Mouse (Mus musculus) hematopoietic stem cell, adult 5-6 weeks (primary cell): ENCODE results near the gene Smarcd3. TPM values are rescaled to one million over a fixed set of nuclear protein-coding genes. Genes with fewer than 3 reads are reported as not detected.

Experiments
- ATAC-seq, 2 experiments: fragments of 125-278 bp in 1 of 2; replicated peaks in 1 of 2; 2 replicates each; pipeline ENCODE4 v1.8.0; 2016 to 2017; ENCODE audit warnings: inconsistent platforms in 2 of 2, mild to moderate bottlenecking in 2 of 2, moderate number of reproducible peaks in 2 of 2, low read depth in 1 of 2, moderate TSS enrichment in 1 of 2; ENCODE audit not compliant: low FRiP score in 2 of 2, poor library complexity in 2 of 2, severe bottlenecking in 2 of 2, insufficient read depth in 1 of 2, low TSS enrichment in 1 of 2
- total RNA-seq: library from RNA; stranded (forward); fragments of 172-1452, 232-1000 nt; gene quantifications from 2 replicates; pipeline ENCODE4 v1.2.3, GENCODE M21; 2017

The Smarcd3 gene
- total RNA-seq, 1 experiment from 2014 or later, result 0.40 TPM

- ATAC-seq, result 0 out of 4 replicates have a peak, but pooled peaks of 1 of the 2 experiments have one; percentile 9
Observed at GRCm38 (mm10) chr5:24601911-24602750, 22.1 kb downstream of the Smarcd3 start.

- ATAC-seq, result no peak
Observed at GRCm38 (mm10) chr5:24601071-24601835, 23.0 kb downstream of the Smarcd3 start.

- ATAC-seq, result no peak
Observed at GRCm38 (mm10) chr5:24600236-24600635, 24.0 kb downstream of the Smarcd3 start.

GRCm38 (mm10) chr5:24599137-24599536 lies 25.1 kb downstream of the Smarcd3 start:
- ATAC-seq, result no peak

GRCm38 (mm10) chr5:24598570-24599006 lies 25.6 kb downstream of the Smarcd3 start:
- 0 out of 4 replicates have a peak, but pooled peaks of 1 of the 2 experiments have one; percentile 6 for ATAC-seq

- ATAC-seq, result no peak
Observed at GRCm38 (mm10) chr5:24597901-24598569, 26.2 kb downstream of the Smarcd3 start.

GRCm38 (mm10) chr5:24597221-24597728 lies 26.9 kb downstream of the Smarcd3 start:
- peak; percentile 56 to 68; a peak in 3 of 4 replicates for ATAC-seq

DNA sequence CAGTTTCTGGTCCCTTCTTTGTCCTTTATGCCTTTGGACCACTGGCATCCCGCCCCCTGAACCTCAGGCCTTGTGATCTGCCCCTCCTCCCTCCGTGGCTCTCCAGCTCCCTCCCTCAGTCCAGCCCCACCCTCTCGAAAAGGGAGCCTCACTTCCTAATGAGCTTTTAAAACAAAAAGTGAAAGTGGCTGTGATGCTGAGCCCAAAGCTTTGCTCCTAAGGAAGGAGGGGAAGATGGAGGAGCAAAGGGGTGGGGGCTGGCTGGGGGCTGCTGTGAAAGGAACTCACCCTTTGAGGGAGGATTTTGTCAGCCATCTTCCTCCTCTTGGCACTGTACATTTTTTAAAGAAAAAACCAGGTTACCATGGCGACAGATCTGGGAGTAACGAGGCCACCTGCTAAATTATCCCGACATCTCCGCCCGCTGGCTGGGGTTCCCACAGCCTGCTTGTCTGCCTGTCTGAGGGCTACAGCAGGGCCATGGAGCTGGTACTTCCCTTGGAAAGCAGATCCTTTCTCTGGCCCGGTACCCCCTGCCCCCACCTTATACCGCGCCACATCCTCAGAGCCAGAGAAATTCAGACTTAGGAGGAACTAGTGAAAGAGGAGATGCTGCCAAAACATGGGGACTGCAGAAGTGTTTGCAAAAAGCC lies 27.6 kb downstream of the Smarcd3 start:
- peak; percentile 23 to 27 for ATAC-seq

DNA sequence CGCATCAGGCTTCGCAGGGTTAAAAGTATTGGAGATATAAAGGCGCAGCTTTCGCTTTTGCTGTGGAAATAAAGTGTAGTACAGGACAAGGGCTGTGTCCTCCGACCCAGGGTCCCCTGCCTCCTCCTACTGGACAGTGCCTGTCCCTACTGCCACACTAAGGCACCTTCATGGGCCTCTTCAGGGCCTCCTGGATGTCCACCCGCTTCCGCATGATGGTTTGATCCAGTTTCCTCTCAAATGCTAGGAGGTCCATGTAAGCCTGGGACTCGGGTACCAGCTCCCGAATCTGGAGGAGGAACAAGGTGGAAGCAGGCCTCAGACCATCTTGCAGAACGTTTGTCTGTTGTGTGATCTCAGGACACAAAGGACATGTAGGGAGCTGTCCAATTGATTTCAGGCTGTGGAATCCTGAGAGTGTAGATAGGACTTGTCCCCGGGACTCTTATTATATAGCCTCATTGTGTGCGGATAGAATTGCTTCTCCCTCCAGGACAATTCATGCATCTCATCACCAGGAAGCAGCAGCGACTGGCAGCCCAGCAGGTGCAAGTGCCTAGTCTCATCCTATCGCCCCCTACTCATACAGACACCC lies 28.3 kb downstream of the Smarcd3 start:
- no peak for ATAC-seq

GRCm38 (mm10) chr5:24595261-24595660 lies 28.9 kb downstream of the Smarcd3 start:
- no peak for ATAC-seq

- ATAC-seq, result no peak
Observed at GRCm38 (mm10) chr5:24594346-24594745, 29.9 kb downstream of the Smarcd3 start.

- ATAC-seq, result no peak
Observed at GRCm38 (mm10) chr5:24593928-24594327, 30.3 kb downstream of the Smarcd3 start.

GRCm38 (mm10) chr5:24593230-24593629 lies 31.0 kb downstream of the Smarcd3 start:
- no peak for ATAC-seq

DNA sequence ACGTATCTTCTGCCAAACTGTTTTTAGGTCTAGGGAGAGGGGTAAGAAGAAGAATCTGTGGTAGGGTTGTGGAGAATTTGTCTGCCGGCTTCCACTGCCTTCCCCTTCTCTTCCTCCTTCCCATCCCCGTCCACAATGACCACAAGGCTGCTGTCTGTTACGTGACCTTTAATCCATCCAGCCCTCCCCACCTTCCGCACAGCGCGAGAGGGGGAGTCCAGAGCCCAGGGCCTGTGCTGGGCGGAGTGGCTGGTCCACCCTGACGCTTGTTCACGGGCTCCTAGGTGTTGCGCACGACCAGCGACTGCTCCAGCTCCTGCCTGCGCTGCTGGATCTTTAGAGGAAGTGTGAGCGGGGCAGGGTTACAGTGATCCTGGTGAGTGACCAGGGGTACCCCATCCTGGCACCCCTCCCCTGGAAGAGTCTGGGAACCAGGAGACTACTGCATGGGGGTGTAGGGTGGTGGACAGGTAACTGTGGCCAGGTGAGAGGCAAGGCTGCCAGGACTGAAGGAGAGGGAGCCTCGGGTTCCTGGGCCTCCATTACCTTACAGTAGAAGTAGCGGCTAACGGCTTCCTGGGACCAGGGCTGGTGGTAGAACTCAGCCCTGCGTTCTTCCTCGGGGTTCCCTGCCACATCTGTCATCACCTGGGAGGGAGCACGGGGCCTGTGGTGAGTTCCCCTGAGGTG lies 31.6 kb downstream of the Smarcd3 start:
- ATAC-seq, result peak in 1 of 2 experiments; percentile 21; a peak in 1 of 4 replicates

- ATAC-seq, result peak; percentile 19 to 29
Observed at GRCm38 (mm10) chr5:24591796-24592470, 32.3 kb downstream of the Smarcd3 start.
